Mouse (Mus musculus): ENCODE measurements around the gene Crmp1. TPM values are rescaled to one million over a fixed set of nuclear protein-coding genes. Genes with fewer than 3 reads are reported as not detected.
A peak's percentile ranks its signal among the peaks of the same experiment; 100 is the strongest.

Crmp1 gene
- polyA plus RNA-seq, 1 experiment from 2014 or later: 340 TPM

- no peak overlapping the region for H3K9ac ChIP-seq (ENCODE audit: low read depth, low read length)
- no peaks in the 10 kb centered on the region for H3K9me3 ChIP-seq (ENCODE audit: control insufficient read depth, low read length)
- ATAC-seq (ENCODE audit: low FRiP score) (no peak), DNase-seq (ENCODE audit: low spot score) (no peak)
- H3K27me3 ChIP-seq (ENCODE audit: control insufficient read depth, insufficient read depth, low read length): no peaks in the 10 kb centered on the region
- 80% methylated on average over 10 of the region's 10 CpGs for WGBS
- no peaks in the 10 kb centered on the region for H3K36me3 ChIP-seq (ENCODE audit: control insufficient read depth, insufficient read depth, low read length)
- no peaks in the 10 kb centered on the region for H3K4me1 ChIP-seq (replicated peaks; ENCODE audit: control insufficient read depth, insufficient read depth, low read length)
- H3K4me3 ChIP-seq (ENCODE audit: low read depth, low read length): no peak overlapping the region
- no peak overlapping the region for H3K4me2 ChIP-seq (replicated peaks; ENCODE audit: low read depth, low read length)
- no peak overlapping the region for H3K27ac ChIP-seq (ENCODE audit: low read depth, low read length)
Observed at GRCm38 (mm10) chr5:37296717-37297116, 55.0 kb downstream of the Crmp1 start.

- no peaks in the 10 kb centered on the region for H3K27me3 ChIP-seq (ENCODE audit: control insufficient read depth, insufficient read depth, low read length)
- WGBS: 21% methylated on average over 7 of the region's 7 CpGs
- no peak overlapping the region for H3K27ac ChIP-seq (ENCODE audit: low read depth, low read length)
- no peak overlapping the region for H3K4me3 ChIP-seq (ENCODE audit: low read depth, low read length)
- H3K36me3 ChIP-seq (ENCODE audit: control insufficient read depth, insufficient read depth, low read length): no peaks in the 10 kb centered on the region
- DNase-seq (ENCODE audit: low spot score): peak; percentile 69
- ATAC-seq (ENCODE audit: low FRiP score): no peak
- no peak overlapping the region for H3K9ac ChIP-seq (ENCODE audit: low read depth, low read length)
- no peak overlapping the region for H3K4me2 ChIP-seq (replicated peaks; ENCODE audit: low read depth, low read length)
- H3K9me3 ChIP-seq (ENCODE audit: control insufficient read depth, low read length): no peaks in the 10 kb centered on the region
- no peaks in the 10 kb centered on the region for H3K4me1 ChIP-seq (replicated peaks; ENCODE audit: control insufficient read depth, insufficient read depth, low read length)
Observed at GRCm38 (mm10) chr5:37298370-37298769, 56.6 kb downstream of the Crmp1 start.

GRCm38 (mm10) chr5:37310026-37310425 lies 68.3 kb downstream of the Crmp1 start:
- ATAC-seq (ENCODE audit: low FRiP score) (no peak), DNase-seq (ENCODE audit: low spot score) (no peak)
- Histone ChIP-seq H3K9ac (ENCODE audit: low read depth, low read length) (no peak overlapping the region), H3K36me3 (ENCODE audit: control insufficient read depth, insufficient read depth, low read length) (0 out of 2 replicates have a peak, but pooled peaks cover 4% of the 10 kb centered on the region), H3K27ac (ENCODE audit: low read depth, low read length) (no peak overlapping the region), H3K27me3 (ENCODE audit: control insufficient read depth, insufficient read depth, low read length) (no peaks in the 10 kb centered on the region), H3K4me1 (replicated peaks; ENCODE audit: control insufficient read depth, insufficient read depth, low read length) (no peaks in the 10 kb centered on the region), H3K4me2 (replicated peaks; ENCODE audit: low read depth, low read length) (no peak overlapping the region), H3K9me3 (ENCODE audit: control insufficient read depth, low read length) (no peaks in the 10 kb centered on the region), H3K4me3 (ENCODE audit: low read depth, low read length) (no peak overlapping the region)
- 87% methylated on average over 9 of the region's 9 CpGs for WGBS

GRCm38 (mm10) chr5:37312980-37313722 lies 71.4 kb downstream of the Crmp1 start:
- no peak overlapping the region for H3K4me3 ChIP-seq (ENCODE audit: low read depth, low read length)
- no peaks in the 10 kb centered on the region for H3K9me3 ChIP-seq (ENCODE audit: control insufficient read depth, low read length)
- no peak overlapping the region for H3K27ac ChIP-seq (ENCODE audit: low read depth, low read length)
- H3K4me1 ChIP-seq (replicated peaks; ENCODE audit: control insufficient read depth, insufficient read depth, low read length): no peaks in the 10 kb centered on the region
- no peaks in the 10 kb centered on the region for H3K27me3 ChIP-seq (ENCODE audit: control insufficient read depth, insufficient read depth, low read length)
- H3K4me2 ChIP-seq (replicated peaks; ENCODE audit: low read depth, low read length): no peak overlapping the region
- no peak overlapping the region for H3K9ac ChIP-seq (ENCODE audit: low read depth, low read length)
- ATAC-seq (ENCODE audit: low FRiP score): no peak
- 89% methylated on average over 12 of the region's 12 CpGs for WGBS
- no peak for DNase-seq (ENCODE audit: low spot score)
- H3K36me3 ChIP-seq (ENCODE audit: control insufficient read depth, insufficient read depth, low read length): 0 out of 2 replicates have a peak, but pooled peaks cover 4% of the 10 kb centered on the region

- no peak overlapping the region for H3K9ac ChIP-seq (ENCODE audit: low read depth, low read length)
- H3K36me3 ChIP-seq (ENCODE audit: control insufficient read depth, insufficient read depth, low read length): no peaks in the 10 kb centered on the region
- H3K4me2 ChIP-seq (replicated peaks; ENCODE audit: low read depth, low read length): no peak overlapping the region
- no peaks in the 10 kb centered on the region for H3K4me1 ChIP-seq (replicated peaks; ENCODE audit: control insufficient read depth, insufficient read depth, low read length)
- DNase-seq (ENCODE audit: low spot score) (no peak), ATAC-seq (ENCODE audit: low FRiP score) (no peak)
- 92% methylated on average over 6 of the region's 6 CpGs for WGBS
- no peaks in the 10 kb centered on the region for H3K27me3 ChIP-seq (ENCODE audit: control insufficient read depth, insufficient read depth, low read length)
- H3K9me3 ChIP-seq (ENCODE audit: control insufficient read depth, low read length): no peaks in the 10 kb centered on the region
- H3K27ac ChIP-seq (ENCODE audit: low read depth, low read length): no peak overlapping the region
- no peak overlapping the region for H3K4me3 ChIP-seq (ENCODE audit: low read depth, low read length)
Observed at GRCm38 (mm10) chr5:37318715-37319114, 77.0 kb downstream of the Crmp1 start.

- Histone ChIP-seq H3K9me3 (ENCODE audit: control insufficient read depth, low read length) (no peaks in the 10 kb centered on the region), H3K4me3 (ENCODE audit: low read depth, low read length) (no peak overlapping the region), H3K27me3 (ENCODE audit: control insufficient read depth, insufficient read depth, low read length) (no peaks in the 10 kb centered on the region), H3K36me3 (ENCODE audit: control insufficient read depth, insufficient read depth, low read length) (no peaks in the 10 kb centered on the region), H3K27ac (ENCODE audit: low read depth, low read length) (no peak overlapping the region), H3K9ac (ENCODE audit: low read depth, low read length) (no peak overlapping the region), H3K4me2 (replicated peaks; ENCODE audit: low read depth, low read length) (no peak overlapping the region), H3K4me1 (replicated peaks; ENCODE audit: control insufficient read depth, insufficient read depth, low read length) (no peaks in the 10 kb centered on the region)
- no peak for DNase-seq (ENCODE audit: low spot score)
- no peak for ATAC-seq (ENCODE audit: low FRiP score)
- 75% methylated on average over 3 of the region's 3 CpGs for WGBS
Observed at GRCm38 (mm10) chr5:37320174-37320573, 78.4 kb downstream of the Crmp1 start.

GRCm38 (mm10) chr5:37320761-37321160 lies 79.0 kb downstream of the Crmp1 start:
- Histone ChIP-seq H3K4me3 (ENCODE audit: low read depth, low read length) (no peak overlapping the region), H3K4me1 (replicated peaks; ENCODE audit: control insufficient read depth, insufficient read depth, low read length) (no peaks in the 10 kb centered on the region), H3K4me2 (replicated peaks; ENCODE audit: low read depth, low read length) (no peak overlapping the region), H3K9me3 (ENCODE audit: control insufficient read depth, low read length) (no peaks in the 10 kb centered on the region), H3K27me3 (ENCODE audit: control insufficient read depth, insufficient read depth, low read length) (no peaks in the 10 kb centered on the region), H3K36me3 (ENCODE audit: control insufficient read depth, insufficient read depth, low read length) (no peaks in the 10 kb centered on the region), H3K9ac (ENCODE audit: low read depth, low read length) (no peak overlapping the region), H3K27ac (ENCODE audit: low read depth, low read length) (no peak overlapping the region)
- WGBS: 98% methylated on average over 4 of the region's 4 CpGs
- DNase-seq (ENCODE audit: low spot score): no peak
- no peak for ATAC-seq (ENCODE audit: low FRiP score)

GRCm38 (mm10) chr5:37326675-37327074 lies 84.9 kb downstream of the Crmp1 start:
- Histone ChIP-seq H3K9me3 (ENCODE audit: control insufficient read depth, low read length) (no peaks in the 10 kb centered on the region), H3K36me3 (ENCODE audit: control insufficient read depth, insufficient read depth, low read length) (0 out of 2 replicates have a peak, but pooled peaks cover 2% of the 10 kb centered on the region), H3K27ac (ENCODE audit: low read depth, low read length) (no peak overlapping the region), H3K4me3 (ENCODE audit: low read depth, low read length) (no peak overlapping the region), H3K4me2 (replicated peaks; ENCODE audit: low read depth, low read length) (no peak overlapping the region), H3K9ac (ENCODE audit: low read depth, low read length) (no peak overlapping the region), H3K4me1 (replicated peaks; ENCODE audit: control insufficient read depth, insufficient read depth, low read length) (no peaks in the 10 kb centered on the region), H3K27me3 (ENCODE audit: control insufficient read depth, insufficient read depth, low read length) (no peaks in the 10 kb centered on the region)
- WGBS: 94% methylated on average over 6 of the region's 6 CpGs
- DNase-seq (ENCODE audit: low spot score): no peak
- ATAC-seq (ENCODE audit: low FRiP score): no peak

- Histone ChIP-seq H3K4me2 (replicated peaks; ENCODE audit: low read depth, low read length) (no peak overlapping the region), H3K36me3 (ENCODE audit: control insufficient read depth, insufficient read depth, low read length) (0 out of 2 replicates have a peak, but pooled peaks cover 2% of the 10 kb centered on the region), H3K27me3 (ENCODE audit: control insufficient read depth, insufficient read depth, low read length) (no peaks in the 10 kb centered on the region), H3K4me1 (replicated peaks; ENCODE audit: control insufficient read depth, insufficient read depth, low read length) (no peaks in the 10 kb centered on the region), H3K27ac (ENCODE audit: low read depth, low read length) (no peak overlapping the region), H3K9ac (ENCODE audit: low read depth, low read length) (no peak overlapping the region), H3K4me3 (ENCODE audit: low read depth, low read length) (no peak overlapping the region), H3K9me3 (ENCODE audit: control insufficient read depth, low read length) (no peaks in the 10 kb centered on the region)
- ATAC-seq (ENCODE audit: low FRiP score) (no peak), DNase-seq (ENCODE audit: low spot score) (no peak)
- WGBS: 88% methylated on average over 8 of the region's 8 CpGs
Observed at GRCm38 (mm10) chr5:37330449-37331132, 88.9 kb downstream of the Crmp1 start.

All from hindbrain, embryonic 11.5 days (tissue).